Mouse (Mus musculus) ES-E14 (cell line): ENCODE measurements at regions not wholly inside any gene's neighbourhood (a gene's known extent, or its start where the extent isn't known, plus 50 kb on each side); places are given as distances from the start of the nearest gene placed in this dataset.

Source experiments
- CHD2 ChIP-seq: IDR thresholded peaks from 2 replicates; pipeline ENCODE4 v1.6.1; 2014; ENCODE audit warnings: mild to moderate bottlenecking, low read depth, low read length, inconsistent platforms
- HCFC1 ChIP-seq: IDR thresholded peaks from 2 replicates; pipeline ENCODE4 v1.6.1; 2012; ENCODE audit warnings: low read length, inconsistent platforms, borderline replicate concordance; ENCODE audit not compliant: insufficient read depth
- MAFK ChIP-seq: IDR thresholded peaks from 2 replicates; pipeline ENCODE4 v1.6.1; 2014; ENCODE audit warnings: mild to moderate bottlenecking, low read depth, low read length, inconsistent platforms; ENCODE audit not compliant: insufficient read depth
- ZC3H11A ChIP-seq: IDR thresholded peaks from 2 replicates; pipeline ENCODE4 v1.6.1; 2012; ENCODE audit warnings: low read depth, mild to moderate bottlenecking, inconsistent platforms, low read length, borderline replicate concordance
- ZNF384 ChIP-seq: IDR thresholded peaks from 2 replicates; pipeline ENCODE4 v1.6.1; 2012; ENCODE audit warnings: low read depth, low read length, inconsistent platforms

- TF ChIP-seq ZNF384 (no peak), CHD2 (no peak), ZC3H11A (peak; percentile 44; the same call in 1 of the 2 replicates), MAFK (no peak), HCFC1 (no peak)
These were observed 104.5 kb upstream of the Phactr1 start for GRCm38 (mm10) chr13:42575725-42576426.
